Mouse (Mus musculus) embryonic facial prominence, embryonic 11.5 days (tissue): Measurements from ENCODE around the gene Rtkn. TPM values are rescaled to one million over a fixed set of nuclear protein-coding genes. Genes with fewer than 3 reads are reported as not detected.

ENCODE experiments used
- ATAC-seq: fragments of 200-750 bp; cut with Nextera tagmentation; replicated peaks from 2 replicates; pipeline ENCODE4 v1.8.0; 2017; ENCODE audit warnings: low read depth; ENCODE audit not compliant: insufficient number of reproducible peaks, low FRiP score, low TSS enrichment
- DNase-seq: peaks from one replicate; pipeline ENCODE4 v3.0.0-alpha.2; 2015; ENCODE audit warnings: low spot score
- H3K27ac ChIP-seq: fragments of 300-500 bp; sonication (generic); replicated peaks from 2 replicates; pipeline ENCODE4 v1.5.1; 2014; ENCODE audit warnings: mild to moderate bottlenecking, low read depth, low read length, control low read depth
- H3K27me3 ChIP-seq: fragments of 300-500 bp; sonication (generic); 2 replicates; pipeline ENCODE4 v1.6.1; 2014; ENCODE audit warnings: mild to moderate bottlenecking, low read length, moderate library complexity, mixed read lengths; ENCODE audit not compliant: control insufficient read depth, insufficient read depth
- H3K36me3 ChIP-seq: fragments of 300-500 bp; sonication (generic); replicated peaks from 2 replicates; pipeline ENCODE4 v1.6.1; 2014; ENCODE audit warnings: low read depth, mild to moderate bottlenecking, low read length, moderate library complexity, mixed read lengths; ENCODE audit not compliant: control insufficient read depth, insufficient read depth
- H3K4me1 ChIP-seq: fragments of 300-500 bp; sonication (generic); 2 replicates; pipeline ENCODE4 v1.6.1; 2014; ENCODE audit warnings: low read length, mixed read lengths; ENCODE audit not compliant: control insufficient read depth, insufficient read depth
- H3K4me2 ChIP-seq: fragments of 300-500 bp; sonication (generic); 2 replicates; pipeline ENCODE4 v1.6.1; 2014; ENCODE audit warnings: low read depth, mild to moderate bottlenecking, control low read depth, low read length, moderate library complexity
- H3K4me3 ChIP-seq: fragments of 300-500 bp; sonication (generic); 2 replicates; pipeline ENCODE4 v1.5.1; 2014; ENCODE audit warnings: low read depth, low read length, control low read depth
- H3K9ac ChIP-seq: fragments of 300-500 bp; sonication (generic); replicated peaks from 2 replicates; pipeline ENCODE4 v1.6.1; 2014; ENCODE audit warnings: mild to moderate bottlenecking, control low read depth, low read length
- H3K9me3 ChIP-seq: fragments of 300-500 bp; sonication (generic); replicated peaks from 2 replicates; pipeline ENCODE4 v1.6.1; 2016; ENCODE audit warnings: mild to moderate bottlenecking, low read length, inconsistent platforms, mixed read lengths; ENCODE audit not compliant: control insufficient read depth
- WGBS: fragments of 180-500 bp; shearing (Covaris S2); extraction: QIAGEN DNeasy Blood & Tissue Kit; methylation state at CpG from one replicate; pipeline ENCODE4 v1.1.7; 2014; 5-methylcytosine and 5-hydroxymethylcytosine counted together
- polyA plus RNA-seq: library from polyadenylated mRNA; unstranded; fragments of >200 nt; fragmentation: Nextera tagmentation; extraction: Ambion mirVana; gene quantifications from 2 replicates; pipeline ENCODE4 v1.2.1, GENCODE M21; 2014

Gene Rtkn
- polyA plus RNA-seq, 1 experiment from 2014 or later, result 17.7 TPM

DNA sequence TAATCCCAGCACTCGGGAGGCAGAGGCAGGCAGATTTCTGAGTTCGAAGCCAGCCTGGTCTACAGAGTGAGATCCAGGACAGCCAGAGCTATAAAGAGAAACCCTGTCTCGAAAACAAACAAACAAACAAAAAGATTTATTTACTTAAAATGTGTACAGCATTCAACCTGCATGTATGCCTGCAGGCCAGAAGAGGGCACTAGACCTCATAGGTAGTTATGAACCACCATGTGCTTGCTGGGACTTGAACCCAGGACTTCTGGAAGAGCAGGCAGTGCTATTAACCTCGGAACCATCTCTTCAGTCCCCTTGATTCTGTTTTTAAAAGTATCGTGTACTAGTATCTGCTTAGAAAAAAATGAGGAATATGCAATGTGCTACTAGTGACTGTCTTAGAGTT, 7.8 kb upstream of the Rtkn start:
- DNase-seq (no peak), ATAC-seq (no peak)
- Histone ChIP-seq H3K4me1 (peaks cover 3% of the 10 kb centered on the region), H3K27me3 (no peaks in the 10 kb centered on the region), H3K9me3 (no peaks in the 10 kb centered on the region), H3K4me2 (no peak overlapping the region), H3K36me3 (no peaks in the 10 kb centered on the region), H3K27ac (no peak overlapping the region), H3K9ac (no peak overlapping the region), H3K4me3 (no peak overlapping the region)
- 96% methylated on average over 5 of the region's 5 CpGs for WGBS

DNA sequence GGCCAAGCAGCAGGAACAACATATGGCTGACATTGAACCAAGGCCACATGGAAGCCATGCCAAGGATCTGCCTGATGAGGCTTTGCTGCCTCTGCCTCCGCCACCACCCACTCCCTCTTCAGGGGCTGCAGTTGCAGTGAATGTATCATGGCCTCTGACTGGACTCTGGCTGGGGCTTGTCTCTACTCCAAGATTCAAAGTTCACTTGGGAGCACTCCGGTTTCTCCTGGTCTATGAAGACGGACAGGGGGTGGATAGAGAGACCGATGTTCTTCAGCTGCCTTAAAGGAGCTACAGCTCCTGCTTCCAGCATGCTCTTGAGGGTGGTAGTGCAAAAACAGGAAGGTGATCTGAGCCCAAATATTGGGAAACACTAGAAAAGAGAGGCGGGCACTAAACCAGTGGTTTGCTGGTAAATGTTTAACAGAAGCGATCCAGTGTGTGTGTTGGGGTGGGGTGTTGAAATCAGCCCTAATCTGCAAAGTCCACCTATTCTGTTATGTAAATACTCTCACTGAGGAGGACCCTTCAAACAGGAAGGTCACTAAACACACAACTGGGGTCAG, 3.7 kb upstream of the Rtkn start:
- no peaks in the 10 kb centered on the region for H3K9me3 ChIP-seq
- 78% methylated on average over 6 of the region's 6 CpGs for WGBS
- DNase-seq, result no peak
- H3K4me2 ChIP-seq, result no peak overlapping the region
- ATAC-seq, result no peak
- H3K27ac ChIP-seq, result no peak overlapping the region
- no peaks in the 10 kb centered on the region for H3K36me3 ChIP-seq
- no peak overlapping the region for H3K9ac ChIP-seq
- no peaks in the 10 kb centered on the region for H3K27me3 ChIP-seq
- H3K4me3 ChIP-seq, result no peak overlapping the region
- H3K4me1 ChIP-seq, result no peaks in the 10 kb centered on the region; the same call in none of the 2 replicates

DNA sequence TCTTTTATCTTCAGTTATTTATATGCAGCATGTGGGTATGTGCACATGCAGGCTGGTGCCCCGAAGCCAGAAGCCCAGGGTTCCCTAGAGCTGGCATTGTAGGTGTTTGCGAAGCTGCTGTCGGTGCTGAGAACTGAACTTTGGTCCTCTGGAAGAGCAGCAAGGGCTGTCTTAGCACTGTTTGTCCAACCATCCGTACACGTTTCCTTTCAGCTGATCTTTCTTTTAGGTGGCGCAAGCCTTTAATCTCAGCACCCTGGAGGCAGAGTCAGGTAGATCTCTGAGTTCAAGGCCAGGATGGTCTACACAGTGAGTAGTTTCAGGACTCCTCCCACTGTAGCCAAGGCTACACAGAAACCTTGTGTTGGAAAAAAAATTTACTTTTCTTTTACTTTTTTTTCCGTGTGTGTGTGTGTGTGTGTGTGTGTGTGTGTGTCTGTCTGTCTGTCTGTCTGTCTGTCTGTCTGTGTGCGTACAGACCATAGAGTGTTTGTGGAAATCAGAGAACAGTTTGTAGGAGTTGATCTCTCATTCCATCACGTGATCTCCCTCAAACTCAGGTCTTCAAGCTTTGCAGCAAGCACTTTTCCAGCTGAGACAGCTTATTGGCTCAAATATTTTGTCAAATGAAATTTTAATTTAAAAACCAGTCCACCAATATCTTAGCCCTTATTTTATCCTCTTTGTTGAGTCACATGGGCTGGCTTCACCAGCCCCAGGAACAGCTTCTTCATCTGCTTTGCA, 2.9 kb upstream of the Rtkn start:
- ATAC-seq (no peak), DNase-seq (no peak)
- no peak overlapping the region for H3K4me2 ChIP-seq
- no peak overlapping the region for H3K4me3 ChIP-seq
- H3K4me1 ChIP-seq, result no peaks in the 10 kb centered on the region; the same call in none of the 2 replicates
- H3K9me3 ChIP-seq, result no peaks in the 10 kb centered on the region
- H3K9ac ChIP-seq, result no peak overlapping the region
- no peak overlapping the region for H3K27ac ChIP-seq
- 88% methylated on average over 9 of the region's 9 CpGs for WGBS
- H3K27me3 ChIP-seq, result no peaks in the 10 kb centered on the region
- no peaks in the 10 kb centered on the region for H3K36me3 ChIP-seq

DNA sequence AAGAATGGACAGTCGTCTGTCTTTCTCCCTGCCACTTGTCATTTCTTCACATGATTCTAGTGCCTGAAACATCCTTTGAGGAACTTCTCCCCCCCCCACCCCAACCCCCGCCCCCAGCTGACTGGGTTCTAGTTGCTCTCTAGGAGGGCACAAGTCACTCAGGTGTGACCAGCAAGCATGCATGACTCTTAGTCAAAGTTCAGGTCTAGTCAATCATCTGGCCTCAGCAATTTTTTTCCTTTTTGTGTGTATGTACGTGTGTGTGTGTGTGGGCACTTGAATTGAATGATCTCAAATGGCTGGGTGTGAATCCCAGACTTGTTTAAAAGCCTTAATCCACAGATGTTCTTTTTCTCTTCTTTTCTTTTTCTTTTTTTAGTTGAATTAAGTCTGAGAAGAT, 1.0 kb upstream of the Rtkn start:
- Histone ChIP-seq H3K27me3 (no peaks in the 10 kb centered on the region), H3K4me2 (no peak overlapping the region), H3K4me3 (no peak overlapping the region), H3K36me3 (no peaks in the 10 kb centered on the region), H3K9me3 (no peaks in the 10 kb centered on the region), H3K9ac (no peak overlapping the region), H3K27ac (no peak overlapping the region), H3K4me1 (peaks cover 2% of the 10 kb centered on the region)
- WGBS, result 80% methylated on average over 3 of the region's 3 CpGs
- DNase-seq (no peak), ATAC-seq (no peak)

DNA sequence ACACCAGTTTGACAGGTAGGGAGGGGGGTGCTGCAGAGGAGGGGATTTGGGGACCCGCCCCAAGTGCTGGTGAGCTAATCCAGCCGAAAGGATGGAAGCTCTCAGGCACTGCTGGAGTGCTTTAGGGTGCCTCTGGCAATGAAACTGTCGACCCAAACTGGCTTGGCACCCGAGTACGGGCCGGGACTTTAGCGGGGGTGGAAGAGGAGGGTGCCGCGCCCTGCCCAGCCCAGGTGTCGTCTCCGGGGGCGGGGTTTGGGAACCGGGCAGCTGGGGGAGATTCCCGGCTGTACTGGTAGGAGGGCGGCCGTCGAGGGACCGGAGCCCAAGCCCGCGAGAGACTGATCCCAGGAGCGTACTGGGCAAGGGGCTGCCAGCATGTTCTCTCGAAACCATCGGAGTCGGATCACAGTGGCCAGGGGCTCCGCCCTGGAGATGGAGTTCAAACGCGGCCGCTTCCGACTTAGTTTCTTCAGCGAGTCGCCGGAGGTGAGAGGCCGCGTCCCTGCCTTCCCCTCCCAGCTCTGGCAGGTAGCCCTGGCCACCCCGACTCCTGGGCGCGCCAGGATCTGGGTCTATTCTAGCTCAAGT, 403 bp downstream of the Rtkn start:
- 3% methylated on average over 37 of the region's 37 CpGs for WGBS
- Histone ChIP-seq H3K4me1 (peaks cover 2% of the 10 kb centered on the region), H3K27me3 (no peaks in the 10 kb centered on the region), H3K4me2 (peak overlapping the region; percentile 88), H3K4me3 (peak overlapping the region; percentile 50), H3K36me3 (no peaks in the 10 kb centered on the region), H3K27ac (peak overlapping the region; percentile 56; the same call in 1 of the 2 replicates), H3K9me3 (no peaks in the 10 kb centered on the region), H3K9ac (peak overlapping the region; percentile 76)
- ATAC-seq, result no peak
- no peak for DNase-seq

DNA sequence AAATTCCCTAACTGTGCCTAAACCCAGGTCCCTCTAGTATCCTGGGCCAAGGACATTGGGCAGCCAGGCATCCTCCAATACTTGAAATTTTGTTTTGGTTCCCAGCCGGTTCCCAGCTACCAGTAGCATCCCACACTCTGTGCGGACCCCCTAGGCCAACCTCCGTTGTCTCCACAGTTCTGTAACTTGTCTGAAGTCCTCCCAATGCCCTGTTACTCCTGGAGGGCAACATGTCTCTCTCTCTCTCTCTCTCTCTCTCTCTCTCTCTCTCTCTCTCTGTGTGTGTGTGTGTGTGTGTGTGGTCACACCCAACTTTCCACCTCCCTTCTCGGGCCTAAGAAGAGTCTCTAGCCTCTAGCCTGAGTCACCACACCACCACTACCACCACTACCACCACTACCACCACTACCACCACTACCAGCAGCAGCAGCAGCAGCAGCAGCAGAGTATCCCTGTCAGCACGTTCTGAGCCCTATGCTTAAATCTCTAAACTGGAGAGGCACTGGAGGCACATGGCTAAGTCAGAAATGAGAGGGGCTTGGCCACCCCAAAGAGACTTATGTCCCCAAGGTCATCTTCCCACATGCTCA, 1.1 kb downstream of the Rtkn start:
- 4% methylated on average over 5 of the region's 5 CpGs for WGBS
- no peaks in the 10 kb centered on the region for H3K36me3 ChIP-seq
- ATAC-seq (0 out of 2 replicates have a peak, but pooled peaks have one; percentile 0), DNase-seq (no peak)
- peak overlapping the region; percentile 76 for H3K9ac ChIP-seq
- H3K9me3 ChIP-seq, result no peaks in the 10 kb centered on the region
- no peaks in the 10 kb centered on the region for H3K27me3 ChIP-seq
- peaks cover 2% of the 10 kb centered on the region for H3K4me1 ChIP-seq
- peak overlapping the region; percentile 99 for H3K27ac ChIP-seq
- peak overlapping the region; percentile 50 for H3K4me3 ChIP-seq
- H3K4me2 ChIP-seq, result peak overlapping the region; percentile 88

DNA sequence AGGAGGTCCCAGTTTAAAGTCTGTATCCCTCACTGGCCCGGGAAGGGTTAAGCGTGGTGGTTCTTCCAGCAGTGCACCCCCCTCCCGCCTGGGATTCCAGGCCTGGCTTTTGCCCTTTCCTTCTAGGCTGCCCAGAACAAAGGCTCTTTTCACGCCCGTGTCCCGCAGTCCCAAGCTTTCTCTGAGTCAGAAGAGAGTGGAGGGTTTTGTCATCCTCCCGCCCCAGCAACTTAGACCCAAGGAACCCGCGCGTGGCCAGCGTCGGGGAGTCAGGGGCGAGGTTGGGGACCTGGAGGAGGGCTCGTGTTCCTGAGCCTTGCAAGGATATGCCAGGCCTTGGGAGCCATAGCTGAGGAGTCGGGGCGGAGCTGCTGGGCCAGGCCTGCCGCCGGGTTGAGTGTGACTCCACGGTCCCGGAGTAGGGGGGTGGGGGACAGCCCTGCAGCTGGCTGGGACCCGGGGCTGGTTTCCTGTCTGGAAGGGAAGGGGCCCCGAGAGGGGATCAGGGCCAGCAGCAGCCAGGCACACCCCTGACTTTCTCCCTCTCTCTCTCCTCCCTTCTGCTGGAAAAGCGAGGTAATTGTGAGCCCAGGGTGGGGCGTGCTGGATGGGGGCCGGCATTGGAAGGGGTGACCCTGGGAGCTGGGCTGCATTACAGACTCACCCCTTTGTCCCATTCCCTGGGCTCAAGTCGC, 1.8 kb downstream of the Rtkn start:
- ATAC-seq, result peak; percentile 79
- H3K9ac ChIP-seq, result peak overlapping the region; percentile 76
- WGBS, result under 1% methylated on average over 26 of the region's 26 CpGs
- no peaks in the 10 kb centered on the region for H3K36me3 ChIP-seq
- peak overlapping the region; percentile 99 for H3K27ac ChIP-seq
- peak; percentile 87 for DNase-seq
- peak overlapping the region; percentile 50 for H3K4me3 ChIP-seq
- H3K9me3 ChIP-seq, result no peaks in the 10 kb centered on the region
- H3K4me2 ChIP-seq, result peak overlapping the region; percentile 88
- no peaks in the 10 kb centered on the region for H3K27me3 ChIP-seq
- peaks cover 5% of the 10 kb centered on the region for H3K4me1 ChIP-seq
